Mouse (Mus musculus): ENCODE results near the gene Frmpd4. TPM values are rescaled to one million over a fixed set of nuclear protein-coding genes. Genes with fewer than 3 reads are reported as not detected.

The Frmpd4 gene
- total RNA-seq, 1 experiment from 2014 or later, result not detected

DNA sequence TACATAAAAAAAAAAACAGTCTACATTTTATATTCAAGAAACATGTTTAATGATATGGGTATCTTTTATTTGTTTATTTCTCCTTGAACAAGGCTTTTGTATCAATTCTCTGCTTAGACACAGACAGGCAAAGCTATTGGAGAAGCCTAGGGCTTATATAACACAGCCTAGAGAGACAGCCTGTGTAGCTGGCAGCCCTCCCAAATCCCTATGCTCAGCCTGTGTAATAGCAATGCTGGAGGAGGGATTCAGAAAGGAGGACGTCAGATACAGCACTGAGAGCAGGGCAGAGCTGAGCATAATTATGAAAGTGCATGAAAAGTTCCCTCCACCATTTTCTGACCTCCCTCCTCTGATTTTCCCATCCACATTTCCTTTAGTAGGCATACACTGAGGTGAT is 385.1 kb downstream of the Frmpd4 start:
- no peak for ATAC-seq (replicated peaks in 1 of 2; ENCODE audit: insufficient read depth in 1 of 2, low FRiP score in 2 of 2, low TSS enrichment in 1 of 2, low read depth in 1 of 2, poor library complexity in 2 of 2, severe bottlenecking in 2 of 2)

DNA sequence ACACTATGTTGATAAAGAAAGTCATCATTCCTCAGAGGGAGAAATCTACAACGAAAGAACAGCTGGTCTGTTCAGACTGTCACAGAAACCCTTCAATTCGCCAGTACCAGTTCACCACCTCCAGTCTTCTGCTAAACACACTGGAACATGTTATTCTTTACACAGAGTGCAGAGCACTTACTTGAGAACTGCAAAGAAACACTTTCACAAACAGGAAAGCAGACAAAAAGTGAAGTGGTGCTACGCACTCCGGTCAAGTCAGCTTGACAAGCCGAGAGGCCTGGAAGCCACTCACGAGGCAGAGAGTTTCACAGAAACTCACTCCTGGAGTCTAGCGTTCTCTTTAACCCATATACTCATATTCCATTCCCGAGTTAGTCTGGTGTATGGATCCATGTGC is 387.5 kb downstream of the Frmpd4 start:
- ATAC-seq (replicated peaks in 1 of 2; ENCODE audit: insufficient read depth in 1 of 2, low FRiP score in 2 of 2, low TSS enrichment in 1 of 2, low read depth in 1 of 2, poor library complexity in 2 of 2, severe bottlenecking in 2 of 2), result no peak

DNA sequence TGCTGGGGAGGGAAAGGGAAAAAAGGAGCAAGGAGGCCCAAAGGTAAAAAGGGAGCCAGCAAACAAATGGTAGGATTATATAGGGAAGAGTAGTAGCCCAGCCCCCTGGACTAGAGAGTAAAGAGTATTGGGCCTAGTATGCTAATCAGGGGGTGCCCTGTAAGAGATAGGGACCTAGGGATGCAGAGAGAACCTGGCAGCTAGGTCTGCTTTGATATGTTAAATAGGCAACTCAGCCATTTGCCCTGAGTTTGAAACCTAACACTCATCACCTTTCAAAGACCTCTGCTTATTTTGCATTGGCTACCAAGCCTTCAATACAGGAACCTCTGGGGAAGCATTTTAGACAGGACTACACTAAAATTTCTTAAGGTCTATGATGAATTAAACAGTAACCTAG is 414.0 kb downstream of the Frmpd4 start:
- ATAC-seq (replicated peaks in 1 of 2; ENCODE audit: insufficient read depth in 1 of 2, low FRiP score in 2 of 2, low TSS enrichment in 1 of 2, low read depth in 1 of 2, poor library complexity in 2 of 2, severe bottlenecking in 2 of 2), result no peak

DNA sequence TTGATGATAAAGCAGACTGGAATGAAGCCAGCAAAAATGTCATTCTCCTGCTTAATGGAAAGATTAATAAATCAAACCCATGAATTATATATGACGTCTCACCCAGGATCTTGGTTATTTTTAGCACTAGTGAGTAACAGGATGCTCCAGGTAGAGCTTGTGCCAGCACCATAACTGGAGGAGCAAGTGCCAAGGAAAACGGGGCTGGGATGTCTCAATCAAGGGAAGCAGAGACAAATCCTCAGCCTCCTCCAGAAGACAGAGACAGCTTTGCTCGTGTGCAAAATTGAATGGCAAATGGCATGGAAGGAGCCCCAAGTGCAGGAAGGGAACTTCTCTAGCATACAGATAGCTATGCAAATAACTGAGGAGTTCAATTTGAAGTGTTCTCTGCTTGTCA is 418.2 kb downstream of the Frmpd4 start:
- ATAC-seq (replicated peaks in 1 of 2; ENCODE audit: insufficient read depth in 1 of 2, low FRiP score in 2 of 2, low TSS enrichment in 1 of 2, low read depth in 1 of 2, poor library complexity in 2 of 2, severe bottlenecking in 2 of 2), result no peak

DNA sequence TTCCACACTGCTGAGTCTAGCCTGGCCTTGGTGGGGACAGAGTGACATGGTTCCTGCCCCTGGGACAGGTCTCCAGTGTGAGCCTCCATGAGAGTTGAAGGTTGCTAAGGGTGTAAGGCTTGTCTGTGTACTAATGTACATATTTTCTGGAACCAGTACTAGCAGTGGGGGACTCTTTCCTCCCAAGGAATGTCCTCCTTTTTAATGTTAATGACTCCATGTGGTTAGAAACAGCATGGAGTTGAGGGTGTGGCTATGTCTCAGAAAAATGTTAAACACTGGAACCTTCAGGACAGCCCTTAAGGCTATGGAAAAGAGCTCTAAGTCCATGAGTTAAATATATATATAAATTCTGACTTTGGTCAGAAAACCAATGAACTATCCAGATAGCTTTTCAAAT is 436.0 kb downstream of the Frmpd4 start:
- ATAC-seq (replicated peaks in 1 of 2; ENCODE audit: insufficient read depth in 1 of 2, low FRiP score in 2 of 2, low TSS enrichment in 1 of 2, low read depth in 1 of 2, poor library complexity in 2 of 2, severe bottlenecking in 2 of 2), result no peak

DNA sequence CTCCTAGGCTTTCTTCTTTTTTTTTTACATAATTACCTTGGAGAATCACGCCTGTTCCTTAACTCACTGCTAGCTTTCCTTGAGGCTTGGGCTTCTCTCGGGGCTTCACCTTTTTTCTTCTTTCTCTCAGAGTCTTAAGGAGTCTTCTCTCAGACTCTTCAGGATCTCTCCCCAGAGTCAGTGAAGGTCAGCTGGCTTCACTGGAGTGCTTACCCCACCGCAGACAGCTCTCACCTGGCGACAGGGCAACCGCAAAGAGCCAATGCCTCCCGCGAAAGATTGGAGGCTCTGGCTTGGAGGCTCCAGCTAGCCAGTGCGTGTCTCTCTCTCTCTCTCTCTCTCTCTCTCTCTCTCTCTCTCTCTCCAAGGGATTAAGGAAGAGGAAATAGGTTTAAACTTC is 453.0 kb downstream of the Frmpd4 start:
- ATAC-seq (replicated peaks in 1 of 2; ENCODE audit: insufficient read depth in 1 of 2, low FRiP score in 2 of 2, low TSS enrichment in 1 of 2, low read depth in 1 of 2, poor library complexity in 2 of 2, severe bottlenecking in 2 of 2), result no peak

DNA sequence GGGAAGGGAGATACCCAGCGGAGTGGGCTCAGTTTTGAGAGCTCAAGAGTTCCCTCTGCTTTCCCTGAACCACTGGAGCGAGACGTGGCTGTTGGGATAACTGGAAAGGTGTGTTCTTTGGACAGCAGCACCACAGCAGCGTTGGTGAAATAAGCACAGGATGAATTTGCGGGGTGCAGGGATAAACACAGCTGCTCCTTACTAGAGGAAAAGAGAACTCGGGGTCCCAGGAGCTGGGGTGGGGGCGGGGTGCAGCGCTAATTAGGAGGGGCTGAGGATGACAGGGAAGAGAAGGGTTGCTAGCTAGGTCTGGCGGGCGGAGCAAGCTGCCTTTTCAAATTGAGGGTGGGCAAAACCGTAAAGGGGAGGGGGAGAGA is 453.5 kb downstream of the Frmpd4 start:
- no peak for ATAC-seq (replicated peaks in 1 of 2; ENCODE audit: insufficient read depth in 1 of 2, low FRiP score in 2 of 2, low TSS enrichment in 1 of 2, low read depth in 1 of 2, poor library complexity in 2 of 2, severe bottlenecking in 2 of 2)

DNA sequence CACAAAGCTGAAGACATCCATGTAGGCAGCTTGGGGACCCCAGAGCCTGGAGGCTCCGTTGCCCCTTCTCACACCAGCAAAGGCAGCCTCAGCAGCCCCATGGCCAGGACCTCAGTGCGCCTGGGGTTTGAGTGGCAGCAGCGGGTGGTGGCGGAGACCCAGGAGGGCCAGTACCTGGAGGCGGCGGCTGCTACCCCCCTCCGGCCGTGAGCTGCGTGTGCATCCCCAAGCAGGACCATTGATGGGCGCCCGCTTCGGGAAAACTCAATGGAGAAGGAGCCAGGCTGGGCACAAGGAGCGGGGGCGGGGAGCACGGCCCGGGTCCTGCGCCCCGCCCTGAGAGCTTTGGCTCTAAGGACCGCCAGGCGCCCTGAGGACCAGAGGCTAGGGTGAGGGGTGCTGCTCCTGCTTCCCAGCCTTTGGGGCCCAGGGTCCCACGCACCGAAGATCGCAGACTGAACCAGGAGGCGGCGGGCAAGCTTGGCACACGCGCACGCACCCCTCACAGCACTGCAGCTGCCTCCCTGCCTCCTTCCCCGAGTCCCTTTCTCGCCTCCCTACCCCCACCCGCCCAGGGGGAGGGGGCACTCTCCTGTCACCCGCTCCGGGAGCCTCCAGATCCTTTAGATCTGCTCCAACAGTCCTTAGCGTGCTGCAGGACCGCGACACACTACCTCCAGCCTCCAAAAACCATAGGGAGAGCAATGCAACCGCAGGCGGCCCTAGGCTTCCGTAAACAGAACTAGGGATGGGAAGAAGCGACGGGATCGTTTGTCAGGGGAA is 454.0 kb downstream of the Frmpd4 start:
- no peak for ATAC-seq (replicated peaks in 1 of 2; ENCODE audit: insufficient read depth in 1 of 2, low FRiP score in 2 of 2, low TSS enrichment in 1 of 2, low read depth in 1 of 2, poor library complexity in 2 of 2, severe bottlenecking in 2 of 2)

DNA sequence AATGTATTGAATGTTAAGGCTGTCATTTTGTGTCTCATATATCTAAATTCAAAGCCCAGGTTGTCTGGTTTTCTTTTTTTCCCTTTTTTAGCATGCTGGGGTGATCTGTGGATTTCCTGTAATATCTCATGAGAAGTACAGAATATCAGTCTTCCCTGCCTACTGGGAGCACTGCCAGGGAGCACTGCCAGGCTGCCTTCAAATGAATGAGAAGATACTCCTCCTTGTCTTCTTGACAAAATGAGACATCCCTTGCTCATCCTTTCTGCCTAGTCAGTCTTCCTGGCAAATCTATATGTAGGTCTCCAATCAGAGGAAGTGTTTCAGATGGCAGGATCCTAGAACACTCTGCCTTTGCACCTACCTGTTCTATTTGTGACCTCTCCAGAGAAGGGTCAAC is 535.4 kb downstream of the Frmpd4 start:
- ATAC-seq (replicated peaks in 1 of 2; ENCODE audit: insufficient read depth in 1 of 2, low FRiP score in 2 of 2, low TSS enrichment in 1 of 2, low read depth in 1 of 2, poor library complexity in 2 of 2, severe bottlenecking in 2 of 2), result no peak

DNA sequence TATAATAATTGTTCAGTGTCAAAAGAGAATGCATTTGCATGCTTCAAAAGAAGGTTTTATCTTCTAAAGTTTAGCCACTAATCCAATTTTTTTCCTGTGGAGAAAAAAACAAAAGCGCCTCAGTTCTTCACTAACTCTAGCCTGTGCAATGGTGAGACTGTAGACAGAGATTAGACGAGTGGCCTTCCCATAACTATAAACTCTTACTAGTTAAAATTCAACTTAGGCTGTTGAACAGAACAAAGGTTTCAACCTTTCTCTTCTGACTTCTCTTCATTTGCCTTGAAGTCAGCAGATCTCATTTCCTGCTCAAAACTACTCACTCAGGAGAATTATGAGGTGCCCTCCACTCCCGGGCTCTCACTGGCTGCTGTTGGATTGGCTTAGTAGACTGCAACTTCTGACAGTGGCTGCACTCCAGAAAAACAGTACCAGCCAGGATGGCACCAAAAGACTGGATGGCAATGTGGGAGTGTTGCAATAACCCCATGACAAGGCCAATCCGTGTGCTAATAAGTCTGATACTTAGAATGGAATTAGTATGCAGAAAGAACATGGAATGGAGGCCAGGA is 556.4 kb downstream of the Frmpd4 start:
- no peak for ATAC-seq (replicated peaks in 1 of 2; ENCODE audit: insufficient read depth in 1 of 2, low FRiP score in 2 of 2, low TSS enrichment in 1 of 2, low read depth in 1 of 2, poor library complexity in 2 of 2, severe bottlenecking in 2 of 2)

DNA sequence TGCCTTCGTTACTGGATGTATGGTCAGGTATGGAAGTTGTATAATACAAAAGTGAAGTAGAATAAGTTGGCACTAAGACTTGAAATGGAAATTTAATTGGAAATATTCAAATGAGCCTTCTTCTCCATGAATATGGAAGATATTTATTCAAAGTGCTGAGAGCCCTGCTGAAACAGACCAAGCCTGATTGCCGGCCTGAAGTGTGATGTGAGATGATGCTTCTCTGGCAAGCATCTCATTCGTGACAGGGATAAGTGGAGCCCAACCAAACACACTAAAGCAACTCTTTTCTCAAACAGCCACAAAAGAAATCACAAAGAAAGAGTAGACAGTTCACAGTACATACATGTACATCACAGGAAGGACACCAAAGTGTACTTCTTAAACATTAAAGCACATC is 559.2 kb downstream of the Frmpd4 start:
- no peak for ATAC-seq (replicated peaks in 1 of 2; ENCODE audit: insufficient read depth in 1 of 2, low FRiP score in 2 of 2, low TSS enrichment in 1 of 2, low read depth in 1 of 2, poor library complexity in 2 of 2, severe bottlenecking in 2 of 2)

DNA sequence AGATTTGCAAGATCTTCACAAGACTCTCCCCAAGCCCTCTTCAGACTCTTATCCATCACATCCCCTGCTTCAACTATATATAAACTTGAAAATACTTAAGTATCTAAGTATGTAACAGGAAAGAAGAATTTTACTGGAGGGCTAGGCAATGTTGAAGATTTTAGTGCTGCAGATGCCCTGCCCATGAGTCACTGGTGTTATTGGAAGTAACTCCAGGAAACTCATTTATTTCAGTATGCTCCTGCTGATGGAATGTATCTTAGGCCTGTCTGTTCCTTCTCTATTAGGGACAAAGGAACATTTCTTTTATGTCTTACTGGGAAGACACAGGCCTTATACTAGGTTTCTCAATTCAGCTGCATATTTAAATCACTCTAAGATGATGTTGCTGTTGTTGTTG is 592.2 kb downstream of the Frmpd4 start:
- no peak for ATAC-seq (replicated peaks in 1 of 2; ENCODE audit: insufficient read depth in 1 of 2, low FRiP score in 2 of 2, low TSS enrichment in 1 of 2, low read depth in 1 of 2, poor library complexity in 2 of 2, severe bottlenecking in 2 of 2)

DNA sequence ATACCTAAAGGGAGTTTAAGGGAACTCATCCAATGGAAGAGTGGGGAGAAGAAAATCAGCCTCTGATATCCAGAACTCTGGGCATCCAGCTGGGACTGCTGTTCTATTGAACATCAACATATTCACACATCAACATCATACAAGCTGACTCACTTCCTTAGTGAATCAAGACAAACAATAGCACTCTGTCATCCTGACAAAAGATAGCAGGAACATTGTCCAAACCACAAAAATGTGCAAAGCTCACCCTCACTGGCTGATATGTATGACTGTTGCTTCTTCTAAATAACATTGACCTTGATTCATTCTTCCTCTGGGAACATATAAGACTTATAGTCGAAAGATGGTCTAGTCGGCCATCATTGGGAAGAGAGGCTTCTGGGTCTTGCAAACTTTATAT is 625.8 kb downstream of the Frmpd4 start:
- ATAC-seq (replicated peaks in 1 of 2; ENCODE audit: insufficient read depth in 1 of 2, low FRiP score in 2 of 2, low TSS enrichment in 1 of 2, low read depth in 1 of 2, poor library complexity in 2 of 2, severe bottlenecking in 2 of 2), result no peak

DNA sequence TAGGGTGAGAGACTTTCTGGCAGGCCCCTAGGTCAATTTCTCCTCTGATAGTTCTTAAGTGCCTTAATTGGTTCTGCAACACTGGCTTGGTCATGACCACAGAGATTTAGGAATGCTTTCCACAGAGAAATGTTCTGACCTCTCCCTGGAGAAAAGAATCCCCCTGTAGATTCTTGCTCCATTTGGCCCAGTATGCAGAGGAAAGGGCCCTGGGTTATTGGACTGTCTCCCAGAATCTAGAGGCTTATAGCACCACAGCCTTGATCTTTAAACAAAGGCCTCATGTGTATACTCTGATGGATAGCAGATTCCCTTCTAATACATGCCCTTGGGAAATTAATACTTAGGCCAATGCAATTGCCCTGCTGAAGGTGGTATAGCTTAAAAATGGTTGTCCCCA is 667.5 kb downstream of the Frmpd4 start:
- ATAC-seq (replicated peaks in 1 of 2; ENCODE audit: insufficient read depth in 1 of 2, low FRiP score in 2 of 2, low TSS enrichment in 1 of 2, low read depth in 1 of 2, poor library complexity in 2 of 2, severe bottlenecking in 2 of 2), result no peak

DNA sequence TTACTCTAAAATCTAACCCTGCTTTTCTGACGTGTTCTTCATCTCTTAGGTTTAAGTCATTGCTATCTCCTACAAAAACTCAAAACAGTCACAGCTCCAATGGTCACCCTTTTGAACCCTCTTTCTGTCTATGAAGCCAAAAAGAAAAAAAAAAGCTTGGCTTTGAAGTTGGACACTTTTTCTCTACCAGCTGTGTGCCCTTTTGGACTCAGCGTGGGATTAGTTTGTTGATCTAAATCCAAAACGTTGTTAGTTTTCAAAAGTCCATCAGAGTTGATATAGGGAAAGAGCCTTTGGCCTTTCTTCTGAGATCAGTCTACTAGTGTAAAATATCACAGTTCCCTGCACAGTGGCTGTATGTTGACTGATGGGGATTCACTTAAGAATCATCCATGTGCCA is 676.0 kb downstream of the Frmpd4 start:
- ATAC-seq (replicated peaks in 1 of 2; ENCODE audit: insufficient read depth in 1 of 2, low FRiP score in 2 of 2, low TSS enrichment in 1 of 2, low read depth in 1 of 2, poor library complexity in 2 of 2, severe bottlenecking in 2 of 2), result no peak

DNA sequence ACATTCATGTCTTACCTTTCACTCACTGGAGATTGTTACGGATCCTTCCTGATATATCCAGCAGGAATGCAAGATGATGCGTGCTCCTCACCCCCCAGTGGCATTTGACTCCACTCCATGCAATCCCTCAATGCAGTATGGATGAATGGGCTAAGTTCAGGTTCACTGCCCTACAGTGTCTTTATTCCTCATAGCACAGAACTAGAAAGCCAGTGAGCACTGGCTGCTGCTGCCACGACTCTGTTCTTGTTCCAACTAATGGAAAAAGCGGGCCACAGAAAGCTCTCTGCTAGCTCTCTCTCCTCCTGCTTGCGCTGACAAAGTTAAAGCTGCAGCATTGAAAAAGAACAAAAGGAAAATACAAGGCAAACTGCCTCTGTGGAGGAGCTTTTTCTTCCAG is 722.2 kb downstream of the Frmpd4 start:
- no peak for ATAC-seq (replicated peaks in 1 of 2; ENCODE audit: insufficient read depth in 1 of 2, low FRiP score in 2 of 2, low TSS enrichment in 1 of 2, low read depth in 1 of 2, poor library complexity in 2 of 2, severe bottlenecking in 2 of 2)

DNA sequence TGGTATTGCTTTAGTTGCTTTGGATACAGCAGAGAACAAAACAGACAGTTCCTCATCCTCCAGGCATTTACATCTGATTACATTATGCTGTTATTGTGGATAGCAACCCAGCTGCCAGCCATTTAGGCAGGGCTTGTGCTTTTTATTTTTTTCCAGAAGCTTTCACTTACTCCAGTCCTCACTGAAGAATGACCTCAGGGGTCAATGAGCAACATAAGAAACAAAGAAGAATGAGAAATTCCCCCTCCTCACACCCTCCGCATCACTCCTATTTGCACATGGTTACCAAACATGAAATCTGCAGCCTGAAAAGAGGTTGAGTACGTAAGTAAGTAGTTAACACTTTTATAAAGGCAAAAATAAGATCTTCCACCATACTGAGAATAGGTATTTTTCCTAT is 744.5 kb downstream of the Frmpd4 start:
- no peak for ATAC-seq (replicated peaks in 1 of 2; ENCODE audit: insufficient read depth in 1 of 2, low FRiP score in 2 of 2, low TSS enrichment in 1 of 2, low read depth in 1 of 2, poor library complexity in 2 of 2, severe bottlenecking in 2 of 2)

DNA sequence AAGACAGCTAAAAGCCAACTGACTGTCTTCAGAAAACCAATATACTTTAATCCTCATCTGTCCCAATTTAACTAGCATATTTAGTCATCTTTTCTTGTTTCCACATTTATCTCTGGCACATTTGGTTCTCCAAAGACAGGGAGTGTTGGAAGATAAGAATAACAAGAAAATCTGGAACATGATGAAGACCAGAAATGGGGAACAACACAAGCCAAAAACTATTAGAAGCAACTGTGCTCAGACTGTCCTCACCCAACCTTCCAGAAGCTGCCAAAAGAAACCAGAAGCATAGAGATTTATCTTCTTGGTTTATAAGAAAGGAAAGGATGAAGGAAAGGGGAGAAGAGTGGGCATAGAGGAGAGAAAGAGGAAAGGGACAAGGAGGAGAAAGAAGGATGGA is 748.6 kb downstream of the Frmpd4 start:
- ATAC-seq (replicated peaks in 1 of 2; ENCODE audit: insufficient read depth in 1 of 2, low FRiP score in 2 of 2, low TSS enrichment in 1 of 2, low read depth in 1 of 2, poor library complexity in 2 of 2, severe bottlenecking in 2 of 2), result no peak

DNA sequence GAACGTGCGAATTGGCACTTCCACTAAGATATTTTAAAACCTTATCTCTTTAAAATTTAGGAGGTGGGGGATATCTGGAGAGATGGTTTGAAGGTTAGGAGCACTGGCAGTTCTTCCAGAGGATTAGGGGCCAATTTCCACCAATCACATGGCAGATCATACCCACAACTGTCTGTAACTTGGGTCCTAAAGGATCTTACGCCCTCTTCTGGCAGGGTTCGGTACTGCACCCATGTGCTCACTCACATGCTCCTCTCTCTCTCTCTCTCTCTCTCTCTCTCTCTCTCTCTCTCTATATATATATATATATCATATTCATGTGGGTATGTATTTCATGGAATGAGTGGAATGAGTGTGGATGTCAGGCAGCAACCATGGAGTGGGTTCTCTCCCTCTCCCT is 759.7 kb downstream of the Frmpd4 start:
- no peak; a peak in 2 of 4 replicates for ATAC-seq (replicated peaks in 1 of 2; ENCODE audit: insufficient read depth in 1 of 2, low FRiP score in 2 of 2, low TSS enrichment in 1 of 2, low read depth in 1 of 2, poor library complexity in 2 of 2, severe bottlenecking in 2 of 2)

Measured in hematopoietic stem cell, adult 5-6 weeks (primary cell).